Mouse (Mus musculus): ENCODE data around the gene Slc10a1. TPM values are rescaled to one million over a fixed set of nuclear protein-coding genes. Genes with fewer than 3 reads are reported as not detected.

Slc10a1 gene
- polyA plus RNA-seq, 1 experiment from 2014 or later: 1.3 TPM

GRCm38 (mm10) chr12:80995326-80995725 lies 26.8 kb upstream of the Slc10a1 start:
- H3K27ac ChIP-seq (ENCODE audit: low read length): no peak overlapping the region
- no peak overlapping the region for H3K9ac ChIP-seq (ENCODE audit: low read length)
- 0 out of 2 replicates have a peak, but pooled peaks cover 3% of the 10 kb centered on the region for H3K4me1 ChIP-seq (ENCODE audit: control insufficient read depth, insufficient read depth, low read length)
- H3K4me2 ChIP-seq (ENCODE audit: low read depth, low read length): no peak overlapping the region
- H3K9me3 ChIP-seq (replicated peaks; ENCODE audit: control insufficient read depth, low read length): no peaks in the 10 kb centered on the region
- ATAC-seq (ENCODE audit: insufficient read depth, low FRiP score): no peak
- 0 out of 2 replicates have a peak, but pooled peaks cover 3% of the 10 kb centered on the region for H3K27me3 ChIP-seq (ENCODE audit: control insufficient read depth, insufficient read depth, low read length)
- H3K4me3 ChIP-seq (replicated peaks; ENCODE audit: low read length): no peak overlapping the region
- 85% methylated on average over 4 of the region's 4 CpGs for WGBS
- H3K36me3 ChIP-seq (ENCODE audit: control insufficient read depth, insufficient read depth, low read length): no peaks in the 10 kb centered on the region

GRCm38 (mm10) chr12:80993773-80994172 lies 25.3 kb upstream of the Slc10a1 start:
- no peak overlapping the region for H3K4me3 ChIP-seq (replicated peaks; ENCODE audit: low read length)
- H3K4me1 ChIP-seq (ENCODE audit: control insufficient read depth, insufficient read depth, low read length): 0 out of 2 replicates have a peak, but pooled peaks cover under 1% of the 10 kb centered on the region
- WGBS: 75% methylated on average over 1 of the region's 1 CpGs
- H3K27me3 ChIP-seq (ENCODE audit: control insufficient read depth, insufficient read depth, low read length): 0 out of 2 replicates have a peak, but pooled peaks cover 2% of the 10 kb centered on the region
- no peaks in the 10 kb centered on the region for H3K36me3 ChIP-seq (ENCODE audit: control insufficient read depth, insufficient read depth, low read length)
- ATAC-seq (ENCODE audit: insufficient read depth, low FRiP score): no peak
- no peaks in the 10 kb centered on the region for H3K9me3 ChIP-seq (replicated peaks; ENCODE audit: control insufficient read depth, low read length)
- no peak overlapping the region for H3K4me2 ChIP-seq (ENCODE audit: low read depth, low read length)
- H3K9ac ChIP-seq (ENCODE audit: low read length): no peak overlapping the region
- H3K27ac ChIP-seq (ENCODE audit: low read length): no peak overlapping the region

- Histone ChIP-seq H3K9ac (ENCODE audit: low read length) (no peak overlapping the region), H3K27me3 (ENCODE audit: control insufficient read depth, insufficient read depth, low read length) (no peaks in the 10 kb centered on the region), H3K4me1 (ENCODE audit: control insufficient read depth, insufficient read depth, low read length) (no peaks in the 10 kb centered on the region), H3K27ac (ENCODE audit: low read length) (no peak overlapping the region), H3K4me2 (ENCODE audit: low read depth, low read length) (no peak overlapping the region), H3K4me3 (replicated peaks; ENCODE audit: low read length) (no peak overlapping the region), H3K9me3 (replicated peaks; ENCODE audit: control insufficient read depth, low read length) (no peaks in the 10 kb centered on the region), H3K36me3 (ENCODE audit: control insufficient read depth, insufficient read depth, low read length) (no peaks in the 10 kb centered on the region)
- ATAC-seq (ENCODE audit: insufficient read depth, low FRiP score): no peak
- WGBS: 78% methylated on average over 8 of the region's 8 CpGs
Measured at GRCm38 (mm10) chr12:80992540-80993122, 24.1 kb upstream of the Slc10a1 start.

DNA sequence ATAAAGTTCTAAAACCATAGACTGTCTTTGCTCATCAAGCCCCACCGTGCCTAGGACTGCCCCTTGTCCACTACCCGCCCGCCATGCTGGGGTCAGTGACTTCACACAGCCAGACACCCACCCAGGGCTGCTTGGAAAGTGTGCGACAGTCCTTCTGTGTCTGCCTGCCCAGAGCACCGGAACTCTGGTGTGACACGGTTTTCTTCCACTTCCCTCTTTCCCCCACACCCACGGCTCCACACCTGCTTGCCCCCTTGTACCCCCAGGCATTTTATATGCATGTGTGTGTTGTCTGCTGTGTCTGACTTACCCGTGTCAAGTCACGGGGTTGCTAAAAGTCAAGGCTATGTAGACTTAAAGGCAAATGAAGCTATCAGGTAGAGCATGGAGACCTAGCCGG lies 23.3 kb upstream of the Slc10a1 start:
- Histone ChIP-seq H3K9ac (ENCODE audit: low read length) (no peak overlapping the region), H3K27ac (ENCODE audit: low read length) (no peak overlapping the region)
- WGBS: 77% methylated on average over 10 of the region's 10 CpGs

DNA sequence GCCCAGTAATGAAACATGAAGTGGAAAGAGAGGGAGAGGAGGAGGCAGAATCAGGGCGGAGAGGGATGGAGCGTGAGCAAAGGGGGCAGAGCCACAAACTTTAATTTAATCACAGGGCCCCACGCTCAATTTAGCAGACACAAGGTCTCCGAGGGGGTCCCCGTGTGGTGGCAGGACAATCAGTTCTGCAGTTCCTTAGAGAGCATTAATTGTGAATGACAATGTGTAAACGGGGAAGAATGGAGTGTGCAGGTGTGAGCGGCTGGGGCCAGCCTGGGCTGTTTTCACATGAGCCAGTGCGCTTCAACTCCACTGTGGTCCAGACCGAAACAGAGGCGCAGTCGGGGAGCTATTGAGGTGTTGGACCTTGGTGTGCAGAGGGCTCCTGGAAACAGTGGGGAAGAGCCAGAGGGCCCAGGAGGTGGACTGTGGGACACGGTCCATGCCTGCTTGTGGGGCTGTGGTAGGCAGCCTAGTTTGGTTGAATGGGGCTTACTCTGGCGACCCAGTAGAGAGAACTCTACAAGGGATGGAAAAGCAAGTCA lies 22.5 kb upstream of the Slc10a1 start:
- Histone ChIP-seq H3K27me3 (ENCODE audit: control insufficient read depth, insufficient read depth, low read length) (no peaks in the 10 kb centered on the region), H3K4me2 (ENCODE audit: low read depth, low read length) (no peak overlapping the region), H3K36me3 (ENCODE audit: control insufficient read depth, insufficient read depth, low read length) (no peaks in the 10 kb centered on the region), H3K9me3 (replicated peaks; ENCODE audit: control insufficient read depth, low read length) (no peaks in the 10 kb centered on the region), H3K4me1 (ENCODE audit: control insufficient read depth, insufficient read depth, low read length) (no peaks in the 10 kb centered on the region), H3K27ac (ENCODE audit: low read length) (no peak overlapping the region), H3K9ac (ENCODE audit: low read length) (no peak overlapping the region), H3K4me3 (replicated peaks; ENCODE audit: low read length) (no peak overlapping the region)
- 79% methylated on average over 13 of the region's 13 CpGs for WGBS
- no peak for ATAC-seq (ENCODE audit: insufficient read depth, low FRiP score)

More for the DNA sequence above, 23.3 kb upstream of the Slc10a1 start:
- H3K9me3 ChIP-seq (replicated peaks; ENCODE audit: control insufficient read depth, low read length): no peaks in the 10 kb centered on the region
- H3K4me3 ChIP-seq (replicated peaks; ENCODE audit: low read length): no peak overlapping the region
- no peaks in the 10 kb centered on the region for H3K36me3 ChIP-seq (ENCODE audit: control insufficient read depth, insufficient read depth, low read length)
- no peak for ATAC-seq (ENCODE audit: insufficient read depth, low FRiP score)
- no peak overlapping the region for H3K4me2 ChIP-seq (ENCODE audit: low read depth, low read length)
- no peaks in the 10 kb centered on the region for H3K4me1 ChIP-seq (ENCODE audit: control insufficient read depth, insufficient read depth, low read length)
- H3K27me3 ChIP-seq (ENCODE audit: control insufficient read depth, insufficient read depth, low read length): no peaks in the 10 kb centered on the region

DNA sequence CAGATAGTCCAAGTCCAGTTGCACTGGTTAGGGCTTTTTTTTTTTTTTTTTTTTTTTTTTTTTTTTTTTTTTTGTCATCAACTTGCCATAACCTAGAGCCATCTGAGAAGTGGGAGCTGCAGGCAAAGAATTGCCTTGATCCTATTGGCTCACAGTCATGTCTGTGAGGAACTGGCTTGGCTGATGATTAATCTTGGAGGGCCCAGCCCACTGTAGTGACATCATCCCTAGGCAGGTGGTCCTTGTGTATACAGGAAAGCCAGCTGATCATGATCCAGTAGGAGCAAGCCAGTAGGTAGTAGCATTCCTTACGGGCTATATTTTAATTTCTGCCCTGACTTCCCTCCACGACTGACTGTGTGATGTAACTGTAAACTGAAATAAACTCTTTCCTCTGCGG lies 19.8 kb upstream of the Slc10a1 start:
- Histone ChIP-seq H3K27ac (ENCODE audit: low read length) (no peak overlapping the region), H3K27me3 (ENCODE audit: control insufficient read depth, insufficient read depth, low read length) (no peaks in the 10 kb centered on the region), H3K4me2 (ENCODE audit: low read depth, low read length) (no peak overlapping the region), H3K9ac (ENCODE audit: low read length) (no peak overlapping the region), H3K4me1 (ENCODE audit: control insufficient read depth, insufficient read depth, low read length) (no peaks in the 10 kb centered on the region), H3K4me3 (replicated peaks; ENCODE audit: low read length) (no peak overlapping the region), H3K9me3 (replicated peaks; ENCODE audit: control insufficient read depth, low read length) (no peaks in the 10 kb centered on the region), H3K36me3 (ENCODE audit: control insufficient read depth, insufficient read depth, low read length) (no peaks in the 10 kb centered on the region)
- ATAC-seq (ENCODE audit: insufficient read depth, low FRiP score): no peak
- WGBS: 71% methylated on average over 3 of the region's 3 CpGs

GRCm38 (mm10) chr12:80986628-80987027 lies 18.1 kb upstream of the Slc10a1 start:
- WGBS: 80% methylated on average over 4 of the region's 4 CpGs
- no peak overlapping the region for H3K4me2 ChIP-seq (ENCODE audit: low read depth, low read length)
- no peaks in the 10 kb centered on the region for H3K36me3 ChIP-seq (ENCODE audit: control insufficient read depth, insufficient read depth, low read length)
- H3K27me3 ChIP-seq (ENCODE audit: control insufficient read depth, insufficient read depth, low read length): no peaks in the 10 kb centered on the region
- no peak for ATAC-seq (ENCODE audit: insufficient read depth, low FRiP score)
- no peak overlapping the region for H3K27ac ChIP-seq (ENCODE audit: low read length)
- H3K4me1 ChIP-seq (ENCODE audit: control insufficient read depth, insufficient read depth, low read length): no peaks in the 10 kb centered on the region
- H3K4me3 ChIP-seq (replicated peaks; ENCODE audit: low read length): no peak overlapping the region
- no peak overlapping the region for H3K9ac ChIP-seq (ENCODE audit: low read length)
- H3K9me3 ChIP-seq (replicated peaks; ENCODE audit: control insufficient read depth, low read length): no peaks in the 10 kb centered on the region

DNA sequence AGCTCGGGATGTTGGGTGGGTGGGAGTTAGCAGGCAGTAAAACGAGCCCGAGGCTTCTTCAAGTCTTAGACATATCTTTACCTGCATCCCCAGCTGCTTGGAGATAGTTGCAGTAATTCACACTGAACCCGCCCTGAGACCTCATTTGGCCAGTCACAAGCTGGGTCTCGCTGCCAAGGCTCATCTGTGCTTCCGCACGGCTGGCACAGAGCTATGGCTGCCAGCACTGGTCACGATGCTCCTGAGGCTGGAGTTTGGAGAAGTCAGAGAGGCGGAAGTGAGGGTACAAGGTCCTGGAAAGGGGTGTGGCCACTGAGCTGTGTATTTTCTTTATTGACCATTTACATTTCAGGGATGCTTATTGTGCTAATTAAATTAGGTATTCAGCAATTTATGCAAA lies 15.2 kb upstream of the Slc10a1 start:
- Histone ChIP-seq H3K4me2 (ENCODE audit: low read depth, low read length) (no peak overlapping the region), H3K27ac (ENCODE audit: low read length) (no peak overlapping the region), H3K9me3 (replicated peaks; ENCODE audit: control insufficient read depth, low read length) (no peaks in the 10 kb centered on the region), H3K4me3 (replicated peaks; ENCODE audit: low read length) (no peak overlapping the region), H3K27me3 (ENCODE audit: control insufficient read depth, insufficient read depth, low read length) (no peaks in the 10 kb centered on the region), H3K4me1 (ENCODE audit: control insufficient read depth, insufficient read depth, low read length) (no peaks in the 10 kb centered on the region), H3K9ac (ENCODE audit: low read length) (no peak overlapping the region), H3K36me3 (ENCODE audit: control insufficient read depth, insufficient read depth, low read length) (no peaks in the 10 kb centered on the region)
- WGBS: 77% methylated on average over 9 of the region's 9 CpGs
- ATAC-seq (ENCODE audit: insufficient read depth, low FRiP score): no peak

DNA sequence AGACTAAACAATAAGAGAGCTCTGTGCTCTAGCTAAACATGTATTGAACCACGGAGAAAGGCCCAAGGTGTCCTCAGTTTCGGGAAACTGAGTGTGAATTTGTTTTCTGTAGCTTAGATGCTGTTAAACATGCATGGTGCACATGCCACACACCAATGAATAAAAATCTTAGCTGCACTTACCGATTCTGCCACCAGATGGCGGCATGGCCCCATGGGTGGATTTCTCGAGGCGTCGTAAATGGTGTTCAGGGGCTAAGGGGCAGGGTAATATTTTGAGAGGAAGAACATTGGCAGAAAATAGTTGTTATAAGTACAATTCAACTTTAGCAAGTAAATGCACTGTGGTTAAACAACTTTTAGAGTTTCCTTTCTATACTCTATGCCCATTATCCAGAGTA lies 13.8 kb upstream of the Slc10a1 start:
- no peak overlapping the region for H3K27ac ChIP-seq (ENCODE audit: low read length)
- 1% methylated on average over 7 of the region's 7 CpGs for WGBS
- H3K36me3 ChIP-seq (ENCODE audit: control insufficient read depth, insufficient read depth, low read length): no peaks in the 10 kb centered on the region
- no peak overlapping the region for H3K4me3 ChIP-seq (replicated peaks; ENCODE audit: low read length)
- H3K9ac ChIP-seq (ENCODE audit: low read length): no peak overlapping the region
- no peaks in the 10 kb centered on the region for H3K27me3 ChIP-seq (ENCODE audit: control insufficient read depth, insufficient read depth, low read length)
- H3K9me3 ChIP-seq (replicated peaks; ENCODE audit: control insufficient read depth, low read length): no peaks in the 10 kb centered on the region
- no peaks in the 10 kb centered on the region for H3K4me1 ChIP-seq (ENCODE audit: control insufficient read depth, insufficient read depth, low read length)
- H3K4me2 ChIP-seq (ENCODE audit: low read depth, low read length): no peak overlapping the region
- no peak for ATAC-seq (ENCODE audit: insufficient read depth, low FRiP score)
